Mouse (Mus musculus) liver, embryonic 14.5 days (tissue): ENCODE measurements around the gene Hist1h2bm. TPM values are rescaled to one million over a fixed set of nuclear protein-coding genes. Genes with fewer than 3 reads are reported as not detected.
"Not testable (repeated sequence)": the region's sequence is repeated elsewhere in the genome, so short reads cannot be mapped to it uniquely, and the experiment has no call there.

Experiments
- ATAC-seq: fragments of 200-750 bp; cut with Nextera tagmentation; 2 replicates; pipeline ENCODE4 v1.8.0; 2017; ENCODE audit warnings: moderate number of reproducible peaks, mild to moderate bottlenecking, moderate library complexity; ENCODE audit not compliant: insufficient read depth
- DNase-seq, 3 experiments: peaks; one replicate each; pipeline ENCODE4 v3.0.0-alpha.2; 2012 to 2013; ENCODE audit warnings: low read depth in 3 of 3, low spot score in 3 of 3
- H3K27ac ChIP-seq: fragments of 300-500 bp; sonication (generic); 2 replicates; pipeline ENCODE4 v1.5.1; 2014; ENCODE audit warnings: moderate library complexity, mild to moderate bottlenecking, control low read depth, inconsistent platforms
- H3K27me3 ChIP-seq: fragments of 300-500 bp; sonication (generic); 2 replicates; pipeline ENCODE4 v1.6.1; 2014; ENCODE audit warnings: mild to moderate bottlenecking, low read length, moderate library complexity; ENCODE audit not compliant: control insufficient read depth, insufficient read depth
- H3K36me3 ChIP-seq: fragments of 300-500 bp; sonication (generic); replicated peaks from 2 replicates; pipeline ENCODE4 v1.6.1; 2014; ENCODE audit warnings: low read depth; ENCODE audit not compliant: control insufficient read depth, insufficient read depth
- H3K4me1 ChIP-seq, 2 experiments: fragments of 200-500 bp in 1 of 2; fragments of 300-500 bp in 1 of 2; sonication (generic) in 1 of 2; replicated peaks; 2 replicates each; pipeline ENCODE4 v1.6.1; 2012 to 2014; ENCODE audit warnings: antibody characterized with exemption in 1 of 2, inconsistent platforms in 1 of 2, low read length in 1 of 2; ENCODE audit not compliant: control insufficient read depth in 2 of 2, insufficient read depth in 2 of 2
- H3K4me2 ChIP-seq: fragments of 300-500 bp; sonication (generic); 2 replicates; pipeline ENCODE4 v1.6.1; 2014; ENCODE audit warnings: low read depth, mild to moderate bottlenecking, control low read depth, moderate library complexity
- H3K4me3 ChIP-seq, 2 experiments: fragments of 200-500 bp in 1 of 2; fragments of 300-500 bp in 1 of 2; sonication (generic) in 1 of 2; 2 replicates each; pipeline ENCODE4 v1.5.1; 2012 to 2014; ENCODE audit warnings: low read depth in 2 of 2, low read length in 2 of 2, mild to moderate bottlenecking in 2 of 2, control low read depth in 1 of 2, inconsistent platforms in 1 of 2, moderate library complexity in 1 of 2; ENCODE audit not compliant: insufficient read depth in 1 of 2
- H3K9ac ChIP-seq: fragments of 300-500 bp; sonication (generic); replicated peaks from 2 replicates; pipeline ENCODE4 v1.6.1; 2014; ENCODE audit warnings: mild to moderate bottlenecking, control low read depth, moderate library complexity
- H3K9me3 ChIP-seq: fragments of 300-500 bp; sonication (generic); 2 replicates; pipeline ENCODE4 v1.6.1; 2016; ENCODE audit warnings: low read length, mixed read lengths; ENCODE audit not compliant: control insufficient read depth
- CTCF ChIP-seq: IDR thresholded peaks from 2 replicates; pipeline ENCODE4 v1.5.1; 2016; ENCODE audit warnings: antibody characterized with exemption, low read depth, control low read depth
- EP300 ChIP-seq: IDR thresholded peaks from 2 replicates; pipeline ENCODE4 v1.6.1; 2016; ENCODE audit warnings: antibody characterized with exemption, low read depth
- WGBS: fragments of 180-500 bp; shearing (Covaris S2); extraction: QIAGEN DNeasy Blood & Tissue Kit; methylation state at CpG from one replicate; pipeline ENCODE4 v1.1.7; 2014; ENCODE audit not compliant: insufficient replicate concordance; 5-methylcytosine and 5-hydroxymethylcytosine counted together
- polyA plus RNA-seq, 2 experiments: library from polyadenylated mRNA; depleted of rRNA in 1 of 2; stranded (reverse) in 1 of 2; unstranded in 1 of 2; fragments of >200 nt; fragmentation: Nextera tagmentation in 1 of 2; extraction: Ambion mirVana in 1 of 2; gene quantifications; 2 replicates each; pipeline versions ENCODE4 v1.2.1 to v1.2.3; 2012 to 2014

The Hist1h2bm gene
- polyA plus RNA-seq (2012; rRNA removed) = 18.2 and 36.3 TPM in 2 replicates
- polyA plus RNA-seq (2014; fragmentation: Nextera tagmentation; extraction: Ambion mirVana) = 4.0 and 5.0 TPM in 2 replicates

DNA sequence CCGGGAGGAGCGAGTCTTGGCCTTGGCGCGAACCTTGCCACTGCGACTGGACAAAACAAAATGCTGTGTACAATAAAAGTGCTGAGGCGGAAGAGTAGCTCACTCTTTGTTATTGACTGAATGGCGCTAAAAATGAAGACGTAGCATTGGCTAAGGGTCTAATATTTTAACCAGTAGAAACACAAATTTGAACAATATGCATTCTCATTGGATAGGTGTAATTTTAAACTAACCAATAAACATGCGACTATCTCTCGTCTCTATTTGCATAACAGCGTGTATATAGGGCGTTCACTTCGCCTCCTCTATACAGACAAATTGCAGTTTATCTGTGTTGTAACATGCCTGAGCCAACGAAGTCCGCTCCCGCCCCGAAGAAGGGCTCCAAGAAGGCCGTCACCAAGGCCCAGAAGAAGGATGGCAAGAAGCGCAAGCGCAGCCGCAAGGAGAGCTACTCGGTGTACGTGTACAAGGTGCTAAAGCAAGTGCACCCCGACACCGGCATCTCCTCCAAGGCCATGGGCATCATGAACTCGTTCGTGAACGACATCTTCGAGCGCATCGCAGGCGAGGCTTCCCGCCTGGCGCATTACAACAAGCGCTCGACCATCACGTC, at the start of gene Hist1h2bm:
Gene Hist1h2bm (plus strand): TSS at position 288 of the 616 bp plus-strand sequence.
- H3K9me3 ChIP-seq, H3K27me3 ChIP-seq, H3K36me3 ChIP-seq: not testable (repeated sequence)
- H3K9ac ChIP-seq = peak within 1 kb of the TSS; percentile 95
- peak; percentile 71 for TF ChIP-seq EP300
- peak; percentile 88 for ATAC-seq
- H3K4me1 ChIP-seq = peaks cover 11 to 17% of the 10 kb centered on the region in 2 experiments
- DNase-seq = peak; percentile 86 to 94 (median 91)
- peak within 1 kb of the TSS; percentile 80 for H3K4me2 ChIP-seq
- WGBS = under 1% methylated on average over 31 of the region's 37 CpGs
- peak within 1 kb of the TSS; percentile 55 to 57 for H3K4me3 ChIP-seq
- H3K27ac ChIP-seq = peak within 1 kb of the TSS; percentile 98

DNA sequence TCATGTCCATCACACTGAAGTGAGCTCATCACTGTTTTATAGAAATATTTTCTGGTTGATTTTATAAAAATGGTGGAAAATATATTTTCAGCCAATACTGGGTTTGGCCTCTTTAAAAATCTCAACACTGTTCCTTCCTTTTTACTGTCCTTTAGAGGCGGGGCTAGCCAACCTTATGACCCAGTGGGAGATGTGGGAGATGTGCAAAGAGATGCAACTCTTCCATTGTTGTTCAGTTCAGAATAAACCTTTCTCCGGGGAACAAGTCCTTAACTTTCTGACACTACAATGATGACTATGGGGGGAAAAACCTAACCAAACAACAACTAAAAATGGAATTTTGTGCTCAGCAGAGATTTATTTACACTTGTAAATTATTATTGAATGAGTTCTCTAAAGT, 44.5 kb upstream of the Hist1h2bm start, which contains the start of gene Olfr1360:
Gene Olfr1360 (minus strand): TSS at position 101 of the 400 bp plus-strand sequence.
- Histone ChIP-seq H3K4me2 (no peak within 1 kb of the TSS), H3K9ac (no peak within 1 kb of the TSS), H3K27ac (no peak within 1 kb of the TSS), H3K36me3 (no peaks in the 10 kb centered on the region), H3K4me1 (no peaks in the 10 kb centered on the region), H3K27me3 (no peaks in the 10 kb centered on the region), H3K4me3 (no peak within 1 kb of the TSS), H3K9me3 (no peaks in the 10 kb centered on the region)
- TF ChIP-seq CTCF (no peak), EP300 (no peak)
- 52% methylated on average over 2 of the region's 2 CpGs for WGBS
- ATAC-seq (no peak), DNase-seq (no peak)

DNA sequence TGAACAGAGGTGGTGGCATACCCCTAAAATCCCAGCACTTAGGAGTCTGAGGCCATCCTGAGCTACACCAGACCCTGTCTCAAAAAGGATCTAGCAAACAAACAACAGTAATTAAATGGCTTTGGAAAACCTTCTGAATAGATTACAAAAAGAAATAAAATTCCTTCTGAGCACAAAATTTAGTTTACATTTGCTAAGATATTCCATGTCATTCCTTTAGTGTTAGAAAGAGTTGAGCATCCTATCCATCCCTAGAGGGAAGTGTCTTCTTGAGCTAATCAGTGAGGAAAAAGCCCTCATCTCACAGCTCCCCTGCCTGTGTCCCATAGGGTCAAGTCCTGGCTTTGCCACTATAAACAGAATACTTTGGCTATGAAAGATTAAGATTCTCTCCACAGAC, 24.0 kb upstream of the Hist1h2bm start, which contains the start of gene Olfr1359:
Gene Olfr1359 (plus strand): TSS at position 301 of the 400 bp plus-strand sequence.
- Histone ChIP-seq H3K36me3 (no peaks in the 10 kb centered on the region), H3K4me1 (no peaks in the 10 kb centered on the region), H3K4me3 (no peak within 1 kb of the TSS), H3K27ac (no peak within 1 kb of the TSS), H3K4me2 (no peak within 1 kb of the TSS), H3K9ac (no peak within 1 kb of the TSS), H3K27me3 (no peaks in the 10 kb centered on the region), H3K9me3 (no peaks in the 10 kb centered on the region)
- no peak for TF ChIP-seq CTCF
- no peak for TF ChIP-seq EP300
- ATAC-seq (no peak), DNase-seq (no peak)

DNA sequence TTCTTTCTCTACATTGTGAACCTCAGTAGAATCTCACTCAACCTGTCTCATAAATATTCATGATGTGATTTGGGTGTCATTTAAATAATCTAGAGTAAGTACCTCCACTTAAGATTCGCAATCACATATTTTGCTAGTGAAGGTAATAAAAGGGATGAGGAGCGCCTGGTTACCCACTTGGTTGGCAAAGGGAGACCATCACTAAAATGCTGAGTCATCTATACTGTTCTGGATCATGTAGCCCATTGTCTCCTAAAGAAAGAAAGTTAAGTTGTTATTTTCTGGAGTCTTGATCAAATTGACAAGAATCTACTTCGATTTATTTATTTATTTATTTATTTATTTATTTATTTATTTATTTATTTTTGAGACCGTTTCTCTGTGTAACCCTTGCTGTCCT, 15.2 kb upstream of the Hist1h2bm start:
- WGBS = 47% methylated on average over 4 of the region's 4 CpGs
- DNase-seq = no peak
- H3K4me2 ChIP-seq = no peak overlapping the region
- H3K9ac ChIP-seq = no peak overlapping the region
- no peak overlapping the region for H3K27ac ChIP-seq
- H3K27me3 ChIP-seq = no peaks in the 10 kb centered on the region
- no peak for ATAC-seq
- TF ChIP-seq EP300 = no peak
- no peak for TF ChIP-seq CTCF
- H3K4me1 ChIP-seq = peaks cover 1 to 8% of the 10 kb centered on the region in 2 experiments; a peak in 3 of 4 replicates
- no peaks in the 10 kb centered on the region for H3K36me3 ChIP-seq
- no peaks in the 10 kb centered on the region for H3K9me3 ChIP-seq
- H3K4me3 ChIP-seq = no peak overlapping the region

DNA sequence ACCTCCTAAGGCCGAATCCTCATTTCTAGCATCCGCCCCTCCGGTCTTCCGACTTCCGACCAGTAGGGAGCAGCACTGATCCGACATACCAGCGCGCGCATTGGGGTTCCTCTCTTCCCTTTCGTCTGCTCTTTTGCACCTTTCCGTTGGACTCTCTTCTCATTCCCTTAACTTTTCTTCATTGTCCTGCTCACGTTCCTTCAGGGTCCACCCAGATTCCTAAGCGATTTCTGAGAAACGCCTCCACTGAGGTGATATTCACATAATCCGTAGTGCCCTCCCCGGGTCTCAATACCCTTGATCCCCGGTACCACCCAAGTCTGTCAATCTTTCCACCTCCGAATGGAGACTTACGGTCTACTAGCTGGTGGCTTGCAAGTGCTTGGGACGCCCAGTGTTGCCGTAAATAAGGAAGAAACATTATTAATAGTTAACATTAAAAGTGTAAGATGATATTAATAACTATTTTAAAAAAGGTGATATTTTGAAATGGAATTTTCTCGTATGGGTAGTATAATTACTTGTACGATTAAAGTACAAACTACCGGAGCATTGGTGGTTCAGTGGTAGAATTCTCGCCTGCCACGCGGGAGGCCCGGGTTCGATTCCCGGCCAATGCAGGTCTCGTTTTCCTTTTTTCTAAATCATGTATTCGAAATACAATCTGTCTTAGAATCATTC, 11.7 kb upstream of the Hist1h2bm start:
- peak; percentile 79 for ATAC-seq
- Histone ChIP-seq H3K4me2 (peak overlapping the region; percentile 73), H3K27ac (peak overlapping the region; percentile 75), H3K36me3 (no peaks in the 10 kb centered on the region), H3K9ac (peak overlapping the region; percentile 85), H3K4me1 (peaks cover 9 to 16% of the 10 kb centered on the region in 2 experiments), H3K27me3 (no peaks in the 10 kb centered on the region), H3K4me3 (peak overlapping the region; percentile 77 to 97), H3K9me3 (no peaks in the 10 kb centered on the region)
- WGBS = under 1% methylated on average over 32 of the region's 32 CpGs
- peak; percentile 78 to 82 (median 79) for DNase-seq
- 0 out of 2 replicates have a peak, but pooled peaks have one; percentile 24 for TF ChIP-seq EP300
- TF ChIP-seq CTCF = peak; percentile 94
